Mouse (Mus musculus): ENCODE data around the gene Cpxm2.

The Cpxm2 gene

GRCm38 (mm10) chr7:132154368-132154961 is at the start of gene Cpxm2:
Gene Cpxm2 (minus strand): TSS chr7:132154739.
- DNase-seq, result no peak

DNA sequence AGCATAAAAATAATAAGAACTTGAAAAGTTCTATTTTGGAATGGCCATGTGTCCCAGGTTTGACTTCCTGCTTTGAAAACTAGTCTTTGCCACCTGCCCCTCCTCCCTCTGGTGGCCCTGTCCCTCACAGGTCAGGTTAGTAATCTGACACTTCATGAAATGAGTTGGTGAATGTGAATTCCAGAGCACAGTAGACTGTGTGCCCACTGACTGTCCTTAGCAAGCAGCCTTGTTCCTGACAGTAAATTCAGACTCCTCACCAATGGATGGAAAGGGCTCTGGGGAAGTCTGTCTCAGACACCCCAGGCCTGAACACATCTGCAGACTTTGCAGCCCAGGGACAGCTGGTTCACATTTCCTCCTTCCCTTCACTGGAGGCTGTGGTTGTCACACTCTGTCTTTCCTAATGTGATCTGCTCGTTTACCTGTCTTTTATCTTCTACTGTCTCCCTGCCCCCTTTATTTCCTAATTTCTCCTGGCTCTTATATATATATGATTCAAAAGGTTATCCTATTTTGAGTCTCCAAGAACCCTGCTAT is 49.6 kb upstream of the Cpxm2 start:
- DNase-seq, result no peak

DNA sequence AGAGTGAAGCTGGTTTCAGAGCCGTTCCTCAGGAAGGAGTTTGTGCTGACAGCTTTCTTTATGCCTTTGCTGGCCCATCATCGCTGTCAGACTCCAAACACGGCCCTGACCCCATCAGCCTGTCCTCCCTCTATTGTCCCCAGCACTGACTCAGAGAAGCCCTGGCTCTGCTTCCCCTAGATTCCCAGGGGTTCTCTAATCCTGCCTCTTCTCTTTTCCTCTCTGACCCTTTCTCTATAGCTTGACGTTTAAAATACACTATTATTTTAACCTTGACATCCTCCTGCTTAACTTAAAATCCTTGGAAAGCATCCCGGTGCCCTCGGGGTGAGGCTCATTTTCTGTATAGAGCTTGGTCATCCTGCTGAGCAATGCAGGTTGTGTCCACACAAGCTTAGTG is 45.1 kb upstream of the Cpxm2 start:
- DNase-seq, result no peak

DNA sequence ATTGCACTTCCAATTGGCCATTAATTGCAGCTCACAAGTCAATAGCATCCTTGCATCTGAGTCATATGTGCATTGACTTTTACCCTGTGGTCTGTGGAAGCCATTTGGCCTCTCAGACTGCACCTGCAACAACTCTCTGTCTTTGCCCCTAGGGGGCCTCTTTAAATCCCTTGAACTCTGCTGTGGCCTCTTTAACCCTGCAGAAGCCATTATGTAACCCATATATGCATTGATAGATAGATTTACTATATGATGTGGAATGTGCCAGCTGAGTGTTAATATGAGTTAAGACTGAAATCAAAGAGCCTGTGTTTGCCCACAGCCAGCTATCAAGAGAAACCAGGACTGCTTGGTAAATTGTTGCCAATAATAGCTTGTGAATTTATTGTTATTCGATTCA is 44.3 kb upstream of the Cpxm2 start:
- DNase-seq, result no peak

DNA sequence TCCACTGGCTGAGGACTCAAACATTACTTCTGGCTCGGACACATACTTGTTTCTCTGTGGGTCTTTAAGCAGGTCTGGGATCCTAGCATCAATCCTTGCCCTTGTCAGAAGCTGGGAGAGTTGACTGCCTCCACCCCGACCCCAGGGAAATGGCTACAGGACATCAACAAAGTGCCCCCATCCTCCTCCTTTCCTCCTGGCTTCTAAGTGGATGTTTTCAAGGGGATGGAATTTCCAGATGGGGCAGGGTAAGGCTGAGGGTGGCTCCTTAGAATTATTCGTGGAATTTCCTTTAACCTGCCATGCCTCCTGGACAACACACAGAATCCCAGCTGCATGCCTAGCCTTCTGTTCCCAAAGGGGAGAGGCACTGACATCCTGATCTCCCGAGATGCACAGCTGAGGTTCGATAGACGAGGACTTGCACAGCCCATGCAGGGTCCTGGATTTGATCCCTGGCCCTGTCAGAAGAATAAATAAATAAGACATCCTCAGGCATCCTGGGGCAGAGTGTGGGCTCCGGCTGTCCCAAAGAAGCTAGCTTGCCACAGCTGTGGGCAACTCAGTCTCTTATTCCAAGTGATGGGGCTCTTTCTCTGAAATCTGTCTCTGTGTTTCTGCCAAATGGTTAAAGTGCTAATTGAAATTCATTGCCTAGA is 43.4 kb upstream of the Cpxm2 start:
- no peak for DNase-seq

DNA sequence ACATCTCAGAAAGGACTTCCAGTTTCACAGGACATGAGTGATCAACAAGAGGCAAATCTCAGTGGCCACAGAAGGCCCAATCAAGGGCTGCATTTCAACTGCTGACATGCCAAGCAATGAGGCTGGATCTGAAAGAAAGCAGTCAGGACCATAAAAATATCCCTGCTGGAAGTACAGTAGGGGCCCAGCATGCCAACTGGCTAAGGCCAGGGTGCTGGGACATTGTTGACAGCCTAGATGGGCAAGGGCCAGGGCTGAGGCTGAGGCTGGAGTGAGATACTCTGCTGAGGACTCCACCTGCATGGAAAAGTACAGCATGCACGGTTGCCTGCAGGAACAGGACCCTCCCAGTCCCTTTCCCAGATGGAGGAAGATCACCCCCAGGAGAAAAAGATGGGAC is 42.0 kb upstream of the Cpxm2 start:
- DNase-seq, result no peak

DNA sequence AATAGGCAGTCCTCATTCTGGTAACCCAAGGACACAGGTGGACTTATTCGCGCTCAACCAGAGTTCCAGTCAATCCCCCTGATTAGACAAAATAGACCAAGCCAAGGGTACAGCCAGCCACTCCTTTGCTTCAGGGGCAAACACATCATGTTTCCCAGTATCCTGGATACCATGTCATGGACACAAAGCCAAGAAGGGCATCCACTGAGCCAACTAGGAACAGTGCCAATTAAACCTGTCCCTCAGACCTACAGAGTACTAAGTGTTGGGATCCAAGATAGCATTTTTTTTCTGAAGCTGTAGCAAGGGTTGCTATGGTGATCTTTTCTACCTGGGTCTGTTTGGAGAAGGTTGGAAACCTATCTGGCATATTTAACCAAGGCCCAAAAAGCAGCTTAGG is 39.1 kb upstream of the Cpxm2 start:
- no peak for DNase-seq

GRCm38 (mm10) chr7:132187456-132187855 is 32.9 kb upstream of the Cpxm2 start:
- no peak for DNase-seq

GRCm38 (mm10) chr7:132183892-132184404 is 29.4 kb upstream of the Cpxm2 start:
- DNase-seq, result peak in 1 of 2 experiments; percentile 43

DNA sequence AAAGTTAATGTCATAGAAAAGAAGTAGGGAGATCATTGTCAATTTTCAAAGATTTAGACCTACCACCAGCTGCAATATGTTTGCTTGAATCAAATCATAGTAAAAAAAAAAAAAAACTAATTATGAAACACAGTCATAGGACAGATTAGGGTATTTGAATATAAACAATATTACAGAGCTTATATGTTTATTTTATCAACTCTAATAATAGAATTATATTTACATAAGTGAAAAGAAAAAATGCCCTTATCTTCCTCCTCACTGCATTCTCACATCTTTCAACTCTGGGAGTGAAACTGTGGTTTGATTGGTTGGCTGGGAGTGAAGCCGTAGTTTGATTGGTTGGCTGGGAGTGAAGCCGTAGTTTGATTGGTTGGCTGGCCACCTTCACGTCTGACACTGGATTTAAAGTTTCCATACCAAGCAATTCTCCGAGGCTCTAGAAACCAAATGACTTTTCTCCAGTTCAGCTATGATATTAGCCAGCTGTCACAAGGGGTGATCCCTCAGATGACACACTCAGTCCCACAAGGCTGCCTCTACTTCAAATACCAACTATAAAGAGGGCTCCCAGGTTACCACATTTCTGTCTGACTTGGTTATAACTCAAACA is 27.2 kb upstream of the Cpxm2 start:
- DNase-seq, result no peak

- DNase-seq, result no peak
These were observed 26.5 kb upstream of the Cpxm2 start for GRCm38 (mm10) chr7:132181042-132181441.

GRCm38 (mm10) chr7:132179049-132179448 is 24.5 kb upstream of the Cpxm2 start:
- no peak for DNase-seq

DNA sequence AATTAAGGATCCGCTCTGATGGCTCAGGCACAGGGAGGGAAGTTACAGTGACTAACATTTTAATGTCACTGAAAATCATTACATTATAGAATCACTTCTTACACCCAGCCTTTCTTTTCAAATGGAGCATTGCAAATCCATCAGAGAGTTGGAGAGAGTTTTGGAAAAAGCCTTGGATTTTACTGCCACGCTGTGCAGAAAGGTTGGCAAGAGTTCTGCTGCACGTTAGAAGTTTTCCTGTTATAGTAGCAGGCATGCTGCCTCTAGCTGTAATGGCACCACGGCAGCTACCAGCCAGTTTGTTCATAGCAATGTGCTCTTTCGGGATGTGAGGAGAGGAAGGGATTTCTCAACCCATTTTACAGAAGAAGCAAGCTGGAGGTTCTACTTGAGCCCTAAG is 20.2 kb upstream of the Cpxm2 start:
- no peak for DNase-seq

DNA sequence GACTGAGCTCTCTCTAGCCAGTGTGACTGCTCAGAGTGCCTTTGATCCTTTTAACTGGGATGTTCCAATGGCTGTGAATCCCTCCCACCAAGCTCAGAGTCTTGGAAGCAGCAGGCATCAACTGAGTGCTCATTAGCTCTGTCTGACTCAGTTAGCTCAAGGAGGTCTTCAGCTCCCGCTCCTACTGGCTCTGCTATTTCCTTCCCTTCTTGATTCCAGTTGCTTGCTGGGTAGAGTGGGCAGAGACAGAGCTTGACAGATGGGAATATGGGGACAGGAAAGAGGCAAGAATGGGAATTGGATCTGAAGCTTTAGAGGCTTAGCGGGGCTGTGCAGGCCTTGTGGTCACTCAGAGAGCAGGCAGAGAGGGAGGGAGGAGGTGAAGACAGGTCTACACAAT is 19.8 kb upstream of the Cpxm2 start:
- DNase-seq, result no peak

GRCm38 (mm10) chr7:132172220-132172619 is 17.7 kb upstream of the Cpxm2 start:
- DNase-seq, result no peak

DNA sequence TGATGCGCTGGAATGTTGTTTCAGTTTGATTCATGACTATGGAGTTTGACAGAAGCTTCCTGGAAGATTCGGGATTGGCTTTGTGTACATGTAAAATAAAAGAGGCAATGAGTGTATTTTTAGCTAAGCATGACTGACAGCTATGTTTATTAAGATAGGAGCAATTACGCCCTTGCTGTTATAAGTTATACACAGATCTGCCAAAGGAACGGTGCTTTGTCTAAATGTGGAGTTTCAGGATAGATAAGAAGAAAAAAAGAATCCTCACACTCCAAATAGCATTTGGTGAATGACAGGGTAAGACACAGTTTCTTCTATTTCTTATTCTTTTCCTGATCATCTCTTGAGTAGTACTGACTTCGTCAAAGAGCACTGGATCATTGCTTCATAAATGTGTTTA is 17.2 kb upstream of the Cpxm2 start:
- no peak for DNase-seq

GRCm38 (mm10) chr7:132169419-132170169 is 15.1 kb upstream of the Cpxm2 start:
- DNase-seq, result peak in 1 of 2 experiments; percentile 3

DNA sequence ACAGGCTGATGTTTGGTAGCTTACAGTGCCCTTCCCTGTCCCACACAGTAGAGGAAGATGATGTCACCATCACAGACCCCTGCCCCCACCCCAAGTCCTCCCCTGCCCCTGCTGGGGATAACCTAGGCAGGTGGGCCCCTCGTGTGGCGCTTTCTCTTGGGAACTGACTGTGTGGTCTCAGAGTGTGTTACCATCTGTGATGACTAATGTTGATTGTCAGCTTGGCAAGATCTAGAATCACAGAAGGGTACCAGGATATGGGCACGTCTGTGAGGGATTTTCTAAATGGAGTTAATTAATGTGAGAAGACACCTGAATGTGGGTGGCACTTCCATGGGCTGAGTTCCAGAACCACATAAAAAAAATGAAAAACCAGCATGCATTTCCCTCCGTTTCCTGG is 12.7 kb upstream of the Cpxm2 start:
- DNase-seq, result no peak

GRCm38 (mm10) chr7:132162254-132162653 is 7.7 kb upstream of the Cpxm2 start:
- no peak for DNase-seq

GRCm38 (mm10) chr7:132158321-132159025 is 3.9 kb upstream of the Cpxm2 start:
- no peak for DNase-seq

DNA sequence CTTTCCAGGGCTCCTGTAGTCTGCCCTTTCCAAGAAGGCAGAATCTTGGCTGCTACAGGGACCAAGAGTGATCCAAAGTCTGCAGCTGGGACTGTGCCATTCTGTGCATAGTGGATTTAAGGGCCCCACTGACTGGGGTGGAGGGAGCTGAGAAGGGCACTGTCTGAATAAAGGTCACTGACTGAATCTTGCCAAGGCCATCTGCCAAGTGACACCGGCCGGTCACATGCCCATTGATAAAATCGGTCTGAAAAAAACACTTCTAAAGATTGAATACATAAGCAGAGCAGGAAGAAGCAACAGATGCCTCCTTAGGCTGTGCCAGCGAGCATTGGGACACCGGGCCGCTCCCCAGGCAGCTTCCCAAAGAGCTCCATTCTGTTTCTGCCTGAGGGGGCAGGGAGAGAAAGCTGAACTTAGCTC is 803 bp downstream of the Cpxm2 start:
- no peak for DNase-seq

GRCm38 (mm10) chr7:132145227-132145800 is 9.2 kb downstream of the Cpxm2 start:
- DNase-seq, result no peak

All from kidney, postnatal 25 days (tissue).